Mouse (Mus musculus) frontal cortex, postnatal 10 days (tissue): ENCODE results near the gene C1qa.

Experiments used
- DNase-seq, 2 experiments: peaks; one replicate each; pipeline ENCODE4 v3.0.0; 2022; ENCODE audit warnings: low spot score in 2 of 2, mixed read lengths in 1 of 2

Gene C1qa

GRCm38 (mm10) chr4:136862411-136862810 is 36.2 kb downstream of the C1qa start:
- DNase-seq = no peak

- DNase-seq = no peak
Observed at GRCm38 (mm10) chr4:136861806-136862205, 36.8 kb downstream of the C1qa start.

GRCm38 (mm10) chr4:136860022-136860421 is 38.6 kb downstream of the C1qa start:
- no peak for DNase-seq

GRCm38 (mm10) chr4:136855081-136855480 is 43.5 kb downstream of the C1qa start:
- DNase-seq = no peak

- no peak for DNase-seq
Observed at GRCm38 (mm10) chr4:136852989-136853388, 45.6 kb downstream of the C1qa start.

- DNase-seq = no peak
Observed at GRCm38 (mm10) chr4:136852119-136852518, 46.5 kb downstream of the C1qa start.

GRCm38 (mm10) chr4:136848565-136848964 is 50.0 kb downstream of the C1qa start:
- DNase-seq = no peak

GRCm38 (mm10) chr4:136847166-136847565 is 51.4 kb downstream of the C1qa start:
- no peak for DNase-seq
